Mouse (Mus musculus): ENCODE data around the gene Tenm4. TPM values are rescaled to one million over a fixed set of nuclear protein-coding genes. Genes with fewer than 3 reads are reported as not detected.
A peak's percentile ranks its signal among the peaks of the same experiment; 100 is the strongest.
"Not testable (repeated sequence)": the region's sequence is repeated elsewhere in the genome, so short reads cannot be mapped to it uniquely, and the experiment has no call there.

Gene Tenm4
- total RNA-seq, 1 experiment = 38.9 TPM

- Histone ChIP-seq H3K4me3 (ENCODE audit: insufficient read depth in 1 of 2, low read depth in 1 of 2, low read length in 2 of 2, poor library complexity in 1 of 2, severe bottlenecking in 1 of 2) (no peak overlapping the region), H3K9ac (ENCODE audit: insufficient read depth, low read depth, low read length, poor library complexity, severe bottlenecking) (no peak overlapping the region), H3K9me3 (ENCODE audit: control insufficient read depth, insufficient read depth, low read depth, low read length) (no peaks in the 10 kb centered on the region), H3K4me1 (ENCODE audit: control insufficient read depth in 2 of 2, insufficient read depth in 2 of 2, low read length in 2 of 2, poor library complexity in 1 of 2) (no peaks in the 10 kb centered on the region), H3K36me3 (ENCODE audit: control insufficient read depth, insufficient read depth, low read length, poor library complexity, severe bottlenecking) (no peaks in the 10 kb centered on the region), H3K27ac (ENCODE audit: insufficient read depth, low read depth, low read length, poor library complexity, severe bottlenecking) (no peak overlapping the region)
- in situ Hi-C loops (cut with MboI; ENCODE audit: low sequenced_read_pairs in 2 of 2, unreplicated experiment in 2 of 2) = loop anchor here in 1 of 2 experiments (5.0 to 25.0 kb wide), 4 partner anchors 148 to 1053 kb away; no protein-coding TSS in a partner anchor
- DNase-seq (ENCODE audit: low read depth, low spot score) = peak; percentile 70
- TF ChIP-seq HCFC1 (IDR thresholded peaks at IDR 0.05; ENCODE audit: borderline replicate concordance, insufficient read depth, low read length) (no peak), ZC3H11A (IDR thresholded peaks at IDR 0.05; ENCODE audit: borderline replicate concordance, low read depth, low read length) (peak; percentile 91)
Observed at GRCm38 (mm10) chr7:96915452-96916105, 744.5 kb downstream of the Tenm4 start.

GRCm38 (mm10) chr7:96920447-96921095, 749.5 kb downstream of the Tenm4 start:
- Histone ChIP-seq H3K4me1 (ENCODE audit: control insufficient read depth in 2 of 2, insufficient read depth in 2 of 2, low read length in 2 of 2, poor library complexity in 1 of 2) (no peaks in the 10 kb centered on the region), H3K9ac (ENCODE audit: insufficient read depth, low read depth, low read length, poor library complexity, severe bottlenecking) (no peak overlapping the region), H3K4me3 (ENCODE audit: insufficient read depth in 1 of 2, low read depth in 1 of 2, low read length in 2 of 2, poor library complexity in 1 of 2, severe bottlenecking in 1 of 2) (no peak overlapping the region), H3K36me3 (ENCODE audit: control insufficient read depth, insufficient read depth, low read length, poor library complexity, severe bottlenecking) (no peaks in the 10 kb centered on the region), H3K9me3 (ENCODE audit: control insufficient read depth, insufficient read depth, low read depth, low read length) (no peaks in the 10 kb centered on the region), H3K27ac (ENCODE audit: insufficient read depth, low read depth, low read length, poor library complexity, severe bottlenecking) (no peak overlapping the region)
- no peak for DNase-seq (ENCODE audit: low read depth, low spot score)
- TF ChIP-seq HCFC1 (IDR thresholded peaks at IDR 0.05; ENCODE audit: borderline replicate concordance, insufficient read depth, low read length) (no peak), CHD2 (IDR thresholded peaks at IDR 0.05; ENCODE audit: low read depth, low read length) (peak; percentile 59)
- in situ Hi-C loops (cut with MboI; ENCODE audit: low sequenced_read_pairs in 2 of 2, unreplicated experiment in 2 of 2) = loop anchor here in 1 of 2 experiments (25.0 kb wide), 3 partner anchors 408 to 1058 kb away; no protein-coding TSS in a partner anchor

GRCm38 (mm10) chr7:96922927-96923326, 751.9 kb downstream of the Tenm4 start:
- in situ Hi-C loops (cut with MboI; ENCODE audit: low sequenced_read_pairs in 2 of 2, unreplicated experiment in 2 of 2) = loop anchor here in 1 of 2 experiments (25.0 kb wide), 3 partner anchors 411 to 1061 kb away; no protein-coding TSS in a partner anchor
- TF ChIP-seq CHD2 (IDR thresholded peaks at IDR 0.05; ENCODE audit: low read depth, low read length) = no peak
- TF ChIP-seq ZC3H11A (IDR thresholded peaks at IDR 0.05; ENCODE audit: borderline replicate concordance, low read depth, low read length) = no peak
- TF ChIP-seq ZNF384 (IDR thresholded peaks at IDR 0.05; ENCODE audit: low read depth, low read length) = no peak
- TF ChIP-seq HCFC1 (IDR thresholded peaks at IDR 0.05; ENCODE audit: borderline replicate concordance, insufficient read depth, low read length) = no peak
- no peak overlapping the region for H3K27ac ChIP-seq (ENCODE audit: insufficient read depth, low read depth, low read length, poor library complexity, severe bottlenecking)
- H3K36me3 ChIP-seq (ENCODE audit: control insufficient read depth, insufficient read depth, low read length, poor library complexity, severe bottlenecking) = no peaks in the 10 kb centered on the region
- H3K4me1 ChIP-seq (ENCODE audit: control insufficient read depth in 2 of 2, insufficient read depth in 2 of 2, low read length in 2 of 2, poor library complexity in 1 of 2) = peaks cover 0 to under 1% of the 10 kb centered on the region in 2 experiments; a peak in 1 of 4 replicates
- H3K9me3 ChIP-seq (ENCODE audit: control insufficient read depth, insufficient read depth, low read depth, low read length) = no peaks in the 10 kb centered on the region
- no peak for DNase-seq (ENCODE audit: low read depth, low spot score)
- H3K4me3 ChIP-seq (ENCODE audit: insufficient read depth in 1 of 2, low read depth in 1 of 2, low read length in 2 of 2, poor library complexity in 1 of 2, severe bottlenecking in 1 of 2) = no peak overlapping the region
- no peak overlapping the region for H3K9ac ChIP-seq (ENCODE audit: insufficient read depth, low read depth, low read length, poor library complexity, severe bottlenecking)

- no peaks in the 10 kb centered on the region for H3K9me3 ChIP-seq (ENCODE audit: control insufficient read depth, insufficient read depth, low read depth, low read length)
- H3K9ac ChIP-seq (ENCODE audit: insufficient read depth, low read depth, low read length, poor library complexity, severe bottlenecking) = no peak overlapping the region
- no peak overlapping the region for H3K4me3 ChIP-seq (ENCODE audit: insufficient read depth in 1 of 2, low read depth in 1 of 2, low read length in 2 of 2, poor library complexity in 1 of 2, severe bottlenecking in 1 of 2)
- H3K36me3 ChIP-seq (ENCODE audit: control insufficient read depth, insufficient read depth, low read length, poor library complexity, severe bottlenecking) = no peaks in the 10 kb centered on the region
- TF ChIP-seq CHD2 (IDR thresholded peaks at IDR 0.05; ENCODE audit: low read depth, low read length) (no peak), ZC3H11A (IDR thresholded peaks at IDR 0.05; ENCODE audit: borderline replicate concordance, low read depth, low read length) (no peak), ZNF384 (IDR thresholded peaks at IDR 0.05; ENCODE audit: low read depth, low read length) (no peak), HCFC1 (IDR thresholded peaks at IDR 0.05; ENCODE audit: borderline replicate concordance, insufficient read depth, low read length) (no peak), MAFK (IDR thresholded peaks at IDR 0.05; ENCODE audit: insufficient read depth, low read depth, low read length) (no peak)
- in situ Hi-C loops (cut with MboI; ENCODE audit: low sequenced_read_pairs in 2 of 2, unreplicated experiment in 2 of 2) = no loop called here
- no peaks in the 10 kb centered on the region for H3K4me1 ChIP-seq (ENCODE audit: control insufficient read depth in 2 of 2, insufficient read depth in 2 of 2, low read length in 2 of 2, poor library complexity in 1 of 2)
- no peak overlapping the region for H3K27ac ChIP-seq (ENCODE audit: insufficient read depth, low read depth, low read length, poor library complexity, severe bottlenecking)
- DNase-seq (ENCODE audit: low read depth, low spot score) = no peak
Observed at GRCm38 (mm10) chr7:96943715-96944377, 772.8 kb downstream of the Tenm4 start.

GRCm38 (mm10) chr7:96946501-96946900, 775.5 kb downstream of the Tenm4 start:
- H3K9ac ChIP-seq (ENCODE audit: insufficient read depth, low read depth, low read length, poor library complexity, severe bottlenecking); DNase-seq (ENCODE audit: low read depth, low spot score); H3K4me3 ChIP-seq (ENCODE audit: insufficient read depth in 1 of 2, low read depth in 1 of 2, low read length in 2 of 2, poor library complexity in 1 of 2, severe bottlenecking in 1 of 2); in situ Hi-C loops (cut with MboI; ENCODE audit: low sequenced_read_pairs in 2 of 2, unreplicated experiment in 2 of 2); H3K4me1 ChIP-seq (ENCODE audit: control insufficient read depth in 2 of 2, insufficient read depth in 2 of 2, low read length in 2 of 2, poor library complexity in 1 of 2); H3K9me3 ChIP-seq (ENCODE audit: control insufficient read depth, insufficient read depth, low read depth, low read length); H3K27ac ChIP-seq (ENCODE audit: insufficient read depth, low read depth, low read length, poor library complexity, severe bottlenecking); H3K36me3 ChIP-seq (ENCODE audit: control insufficient read depth, insufficient read depth, low read length, poor library complexity, severe bottlenecking): not testable (repeated sequence)
